Mouse (Mus musculus) small intestine, adult 2 months (tissue): ENCODE data around the gene Kcnh6. TPM values are rescaled to one million over a fixed set of nuclear protein-coding genes. Genes with fewer than 3 reads are reported as not detected.

Experiments used
- H3K27ac ChIP-seq: fragments of 200-500 bp; 2 replicates; pipeline ENCODE4 v1.5.1; 2012; ENCODE audit warnings: low read depth, low read length, control low read depth, inconsistent platforms; ENCODE audit not compliant: insufficient read depth
- H3K27me3 ChIP-seq: fragments of 200-500 bp; 2 replicates; pipeline ENCODE4 v1.6.1; 2012; ENCODE audit warnings: mild to moderate bottlenecking, moderate library complexity, low read length, inconsistent platforms; ENCODE audit not compliant: control insufficient read depth, insufficient read depth
- H3K36me3 ChIP-seq: fragments of 200-500 bp; 2 replicates; pipeline ENCODE4 v1.6.1; 2012; ENCODE audit warnings: mild to moderate bottlenecking, low read length, control low read depth, inconsistent platforms; ENCODE audit not compliant: control insufficient read depth, insufficient read depth
- H3K4me1 ChIP-seq: fragments of 200-500 bp; 2 replicates; pipeline ENCODE4 v1.6.1; 2012; ENCODE audit warnings: low read length, inconsistent platforms, mixed read lengths; ENCODE audit not compliant: control insufficient read depth, insufficient read depth, insufficient read length
- H3K4me3 ChIP-seq: fragments of 200-500 bp; 2 replicates; pipeline ENCODE4 v1.5.1; 2012; ENCODE audit warnings: low read depth, mild to moderate bottlenecking, control low read depth, inconsistent platforms, low read length, moderate library complexity
- CTCF ChIP-seq: fragments of 200-500 bp; IDR thresholded peaks from 2 replicates; pipeline ENCODE4 v1.5.1; 2012; ENCODE audit warnings: low read depth, mild to moderate bottlenecking, control low read depth, inconsistent platforms, low read length, moderate library complexity, mixed read lengths; ENCODE audit not compliant: insufficient replicate concordance, insufficient read length; ENCODE audit errors: extremely low read depth
- POLR2A ChIP-seq: fragments of 200-500 bp; IDR thresholded peaks from 2 replicates; pipeline ENCODE4 v1.6.1; 2012; ENCODE audit warnings: low read depth, mild to moderate bottlenecking, control low read depth, inconsistent platforms, low read length, moderate library complexity
- WGBS: fragments of 180-500 bp; shearing (Covaris S2); methylation state at CpG from one replicate; pipeline ENCODE4 v1.1.7; 2018; 5-methylcytosine and 5-hydroxymethylcytosine counted together
- polyA plus RNA-seq: library from polyadenylated mRNA; depleted of rRNA; stranded (reverse); fragments of >200 nt; gene quantifications from 2 replicates; pipeline ENCODE4 v1.2.3, GENCODE M21; 2012

The Kcnh6 gene
- polyA plus RNA-seq, 1 experiment: 2.6 TPM

DNA sequence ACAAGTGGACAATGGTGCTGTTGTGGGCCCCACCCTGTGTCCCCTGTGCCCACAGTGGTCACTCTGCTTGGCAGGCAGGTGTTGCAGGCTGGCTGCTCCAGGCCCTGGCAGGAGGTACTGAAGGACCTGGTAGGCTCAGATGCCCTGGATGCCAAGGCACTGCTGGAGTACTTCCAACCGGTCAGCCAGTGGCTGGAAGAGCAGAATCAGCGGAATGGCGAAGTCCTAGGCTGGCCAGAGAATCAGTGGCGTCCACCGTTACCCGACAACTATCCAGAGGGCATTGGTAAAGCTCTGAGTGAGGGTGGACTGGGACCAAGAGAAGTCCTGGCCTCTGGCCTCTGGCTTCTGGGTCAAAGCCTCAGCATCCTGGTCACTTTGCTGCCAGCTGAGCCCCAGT, 33.3 kb upstream of the Kcnh6 start:
- Histone ChIP-seq H3K4me3 (no peak overlapping the region), H3K4me1 (no peaks in the 10 kb centered on the region; the same call in none of the 2 replicates), H3K27me3 (no peaks in the 10 kb centered on the region), H3K36me3 (peaks cover 63% of the 10 kb centered on the region), H3K27ac (no peak overlapping the region)
- WGBS: 98% methylated on average over 6 of the region's 6 CpGs
- TF ChIP-seq POLR2A (no peak), CTCF (no peak)

DNA sequence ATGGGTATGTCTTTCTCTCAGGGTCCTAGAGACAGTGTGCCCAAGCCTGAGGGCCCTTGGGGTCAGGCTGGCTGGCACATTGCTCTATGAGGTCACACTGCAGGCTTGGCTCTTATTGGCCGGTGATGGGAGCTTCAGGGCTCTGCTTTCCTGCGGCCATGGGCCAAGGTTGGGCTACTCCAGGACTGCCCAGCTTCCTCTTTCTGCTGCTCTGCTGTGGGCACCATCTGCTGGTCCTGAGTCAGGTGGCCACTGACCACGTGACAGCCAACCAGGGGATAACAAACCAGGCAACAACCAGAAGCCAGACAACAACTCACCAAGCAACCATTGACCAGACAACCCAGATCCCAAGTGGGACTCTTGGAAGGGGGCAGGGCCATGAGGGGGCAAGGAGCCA, 32.9 kb upstream of the Kcnh6 start:
- H3K4me3 ChIP-seq: no peak overlapping the region
- no peaks in the 10 kb centered on the region for H3K27me3 ChIP-seq
- H3K4me1 ChIP-seq: no peaks in the 10 kb centered on the region; the same call in none of the 2 replicates
- H3K36me3 ChIP-seq: peaks cover 65% of the 10 kb centered on the region
- 71% methylated on average over 3 of the region's 3 CpGs for WGBS
- TF ChIP-seq POLR2A (no peak), CTCF (no peak)
- H3K27ac ChIP-seq: no peak overlapping the region

DNA sequence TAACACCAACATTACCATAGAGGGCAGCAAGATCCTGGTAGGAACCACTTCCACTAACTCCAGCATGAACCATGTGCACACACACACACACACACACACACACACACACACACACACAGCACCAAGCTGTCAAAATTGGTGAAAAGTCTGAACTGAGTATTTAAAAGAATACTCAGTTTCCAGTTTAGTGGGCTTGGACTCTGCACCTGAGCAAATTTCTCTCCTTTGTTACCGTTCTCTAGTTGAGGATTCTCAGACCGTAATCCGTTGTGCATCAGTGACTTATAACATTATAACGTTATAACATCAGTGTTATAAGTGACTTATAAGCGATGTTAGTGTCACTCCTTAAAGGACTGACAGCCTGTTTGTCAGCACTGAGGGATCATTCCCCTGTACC, 32.3 kb upstream of the Kcnh6 start:
- Histone ChIP-seq H3K27me3 (no peaks in the 10 kb centered on the region), H3K4me1 (no peaks in the 10 kb centered on the region; the same call in 1 of the 2 replicates), H3K4me3 (no peak overlapping the region), H3K36me3 (peaks cover 65% of the 10 kb centered on the region), H3K27ac (no peak overlapping the region)
- TF ChIP-seq POLR2A (no peak), CTCF (no peak)
- 69% methylated on average over 5 of the region's 5 CpGs for WGBS

- Histone ChIP-seq H3K27ac (no peak overlapping the region), H3K4me3 (no peak overlapping the region), H3K4me1 (no peaks in the 10 kb centered on the region; the same call in 1 of the 2 replicates), H3K36me3 (peaks cover 68% of the 10 kb centered on the region), H3K27me3 (no peaks in the 10 kb centered on the region)
- TF ChIP-seq CTCF: no peak
- no peak for TF ChIP-seq POLR2A
- 77% methylated on average over 2 of the region's 2 CpGs for WGBS
Observed at GRCm38 (mm10) chr11:105978232-105978631, 29.7 kb upstream of the Kcnh6 start.

DNA sequence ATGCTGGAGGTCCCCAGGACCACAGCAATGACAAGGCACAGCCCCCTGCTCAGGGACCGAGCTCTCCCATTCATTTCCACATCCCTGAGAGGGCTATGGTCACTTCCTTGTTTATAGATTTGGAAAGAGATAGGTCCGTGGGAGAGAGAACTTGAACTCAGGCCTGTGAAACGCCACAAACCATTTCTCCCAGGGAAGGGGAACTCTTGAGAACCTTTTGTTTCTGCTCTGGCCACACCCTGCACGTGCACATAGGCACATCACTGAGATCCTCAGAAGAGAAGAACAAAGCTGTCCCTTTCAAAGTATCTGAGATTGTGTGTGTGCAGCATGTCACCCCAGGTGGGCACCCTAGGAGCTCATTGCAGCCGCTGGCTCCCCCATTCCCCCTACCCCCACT, 29.3 kb upstream of the Kcnh6 start:
- H3K27me3 ChIP-seq: no peaks in the 10 kb centered on the region
- no peak for TF ChIP-seq CTCF
- no peak for TF ChIP-seq POLR2A
- H3K36me3 ChIP-seq: peaks cover 67% of the 10 kb centered on the region
- H3K4me3 ChIP-seq: no peak overlapping the region
- H3K27ac ChIP-seq: 0 out of 2 replicates have a peak overlapping the region, but pooled peaks have one; percentile 12
- WGBS: 55% methylated on average over 5 of the region's 5 CpGs
- H3K4me1 ChIP-seq: no peaks in the 10 kb centered on the region; the same call in 1 of the 2 replicates

GRCm38 (mm10) chr11:105984452-105984851, 23.5 kb upstream of the Kcnh6 start:
- TF ChIP-seq CTCF (no peak), POLR2A (no peak)
- H3K4me1 ChIP-seq: no peaks in the 10 kb centered on the region
- peaks cover 74% of the 10 kb centered on the region for H3K36me3 ChIP-seq
- no peak overlapping the region for H3K27ac ChIP-seq
- H3K4me3 ChIP-seq: no peak overlapping the region
- 79% methylated on average over 4 of the region's 4 CpGs for WGBS
- peaks cover 4% of the 10 kb centered on the region; the same call in 1 of the 2 replicates for H3K27me3 ChIP-seq

DNA sequence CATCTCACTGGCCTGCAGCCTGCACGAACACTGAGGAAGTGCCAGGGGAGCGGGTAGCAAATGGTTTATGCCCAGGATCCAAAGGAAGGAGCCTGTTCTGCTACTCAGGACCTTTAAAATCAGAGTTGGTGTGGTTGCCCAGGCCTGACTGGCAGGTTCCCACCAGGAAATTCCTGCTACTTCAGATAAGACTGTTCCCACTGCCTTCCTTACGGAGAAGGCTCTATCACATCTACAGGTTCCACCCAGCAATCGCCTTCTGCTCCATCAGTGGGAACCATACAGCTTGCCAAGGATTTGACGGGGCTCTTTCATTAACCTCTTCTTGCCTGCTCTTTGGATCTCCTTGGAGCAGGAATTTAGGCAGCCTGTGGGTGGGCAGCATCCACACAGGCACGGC, 20.5 kb upstream of the Kcnh6 start:
- WGBS: 49% methylated on average over 6 of the region's 6 CpGs
- Histone ChIP-seq H3K36me3 (peaks cover 48% of the 10 kb centered on the region), H3K27me3 (peaks cover 4% of the 10 kb centered on the region; the same call in 1 of the 2 replicates)

More for the DNA sequence above, 20.5 kb upstream of the Kcnh6 start:
- H3K4me1 ChIP-seq: no peaks in the 10 kb centered on the region
- no peak overlapping the region for H3K4me3 ChIP-seq
- H3K27ac ChIP-seq: no peak overlapping the region; the same call in 1 of the 2 replicates
- TF ChIP-seq POLR2A (no peak), CTCF (no peak)
